ENCODE assay signal across 8 mouse cellular contexts in the genomic region with DNA sequence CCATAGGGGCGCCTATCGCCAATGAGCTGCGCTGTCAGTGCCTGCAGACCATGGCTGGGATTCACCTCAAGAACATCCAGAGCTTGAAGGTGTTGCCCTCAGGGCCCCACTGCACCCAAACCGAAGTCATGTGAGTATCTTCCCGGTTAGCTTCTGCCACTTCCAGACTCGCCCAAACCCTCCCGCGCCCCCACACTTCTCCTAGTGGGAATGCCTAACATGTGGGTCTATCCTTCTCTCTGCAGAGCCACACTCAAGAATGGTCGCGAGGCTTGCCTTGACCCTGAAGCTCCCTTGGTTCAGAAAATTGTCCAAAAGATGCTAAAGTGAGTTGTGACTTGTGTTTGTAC. TPM values are rescaled to one million over a fixed set of nuclear protein-coding genes. Genes with fewer than 3 reads are reported as not detected.
DNase-seq lines count a peak whose midpoint lies in the region; ATAC-seq and TF ChIP-seq lines count a peak whose summit lies in the region.

No protein-coding gene starts in this region.

- H3K27me3 ChIP-seq in lung, embryonic 16.5 days (ENCODE audit: control insufficient read depth, insufficient read depth, low read depth, low read length): no peaks in the 10 kb centered on the region; the same call in 1 of the 2 replicates
- no peaks in the 10 kb centered on the region; the same call in 1 of the 2 replicates for H3K27me3 ChIP-seq in limb, embryonic 14.5 days (ENCODE audit: control insufficient read depth, insufficient read depth, low read length)
- no peaks in the 10 kb centered on the region for H3K27me3 ChIP-seq in stomach, embryonic 15.5 days (replicated peaks)

- H3K9me3 ChIP-seq in lung, embryonic 16.5 days (ENCODE audit: control insufficient read depth, low read length): no peaks in the 10 kb centered on the region
- H3K9me3 ChIP-seq in limb, embryonic 14.5 days (ENCODE audit: control insufficient read depth, low read length): no peaks in the 10 kb centered on the region
- H3K9me3 ChIP-seq in stomach, embryonic 15.5 days: no peaks in the 10 kb centered on the region

- no peak for TF ChIP-seq POLR2A in limb, embryonic 14.5 days (IDR thresholded peaks at IDR 0.05; ENCODE audit: borderline replicate concordance, extremely low read depth, insufficient read depth, insufficient read length)

- 0 out of 2 replicates have a peak, but pooled peaks have one; percentile 12 for ATAC-seq in cerebellum, adult (ENCODE audit: insufficient number of reproducible peaks, low FRiP score, low TSS enrichment)
- ATAC-seq in lung, embryonic 16.5 days (ENCODE audit: low read depth): no peak
- peak; percentile 55; the same call in 1 of the 2 replicates for ATAC-seq in limb, embryonic 14.5 days (ENCODE audit: low FRiP score, low read depth)
- ATAC-seq in stomach, embryonic 15.5 days (ENCODE audit: insufficient read depth, low FRiP score, low read depth): no peak

- H3K27ac ChIP-seq in lung, embryonic 16.5 days (ENCODE audit: low read length): no peak overlapping the region
- H3K27ac ChIP-seq in limb, embryonic 14.5 days (replicated peaks; ENCODE audit: low read depth, low read length): no peak overlapping the region
- no peak overlapping the region for H3K27ac ChIP-seq in stomach, embryonic 15.5 days

- H3K4me1 ChIP-seq in lung, embryonic 16.5 days (replicated peaks; ENCODE audit: control insufficient read depth, insufficient read depth, low read length): no peaks in the 10 kb centered on the region; the same call in 1 of the 2 replicates
- H3K4me1 ChIP-seq in limb, embryonic 14.5 days (ENCODE audit: control insufficient read depth, insufficient read depth, low read length): peaks cover 6% of the 10 kb centered on the region
- peaks cover 11% of the 10 kb centered on the region; the same call in 1 of the 2 replicates for H3K4me1 ChIP-seq in stomach, embryonic 15.5 days

- H3K9ac ChIP-seq in lung, embryonic 16.5 days (ENCODE audit: low read length): peak overlapping the region; percentile 61
- peak overlapping the region; percentile 55 for H3K9ac ChIP-seq in limb, embryonic 14.5 days (ENCODE audit: low read depth, low read length, severe bottlenecking)
- H3K9ac ChIP-seq in stomach, embryonic 15.5 days: peak overlapping the region; percentile 44

- 21% methylated on average over 10 of the region's 10 CpGs for WGBS in lung, embryonic 16.5 days
- WGBS in limb, embryonic 14.5 days: 37% methylated on average over 10 of the region's 10 CpGs
- WGBS in stomach, embryonic 15.5 days: 26% methylated on average over 10 of the region's 10 CpGs

- H3K36me3 ChIP-seq in lung, embryonic 16.5 days (ENCODE audit: control insufficient read depth, insufficient read depth, low read length): no peaks in the 10 kb centered on the region
- H3K36me3 ChIP-seq in limb, embryonic 14.5 days (ENCODE audit: control insufficient read depth, insufficient read depth, low read length): no peaks in the 10 kb centered on the region
- H3K36me3 ChIP-seq in stomach, embryonic 15.5 days: no peaks in the 10 kb centered on the region

- DNase-seq in cerebellum, postnatal 14 days: no peak
- DNase-seq in lung, postnatal 25 days (ENCODE audit: low spot score): no peak
- no peak for DNase-seq in limb, embryonic 14.5 days (ENCODE audit: low spot score)
- DNase-seq in spleen, postnatal 10 days (ENCODE audit: low spot score in 2 of 2): no peak
- no peak for DNase-seq in layer of hippocampus, adult 11-12 months (ENCODE audit: low spot score)

- H3K4me3 ChIP-seq in lung, embryonic 16.5 days (ENCODE audit: low read length): peak overlapping the region; percentile 54
- peak overlapping the region; percentile 44 for H3K4me3 ChIP-seq in limb, embryonic 14.5 days (replicated peaks; ENCODE audit: low read length)
- peak overlapping the region; percentile 51 for H3K4me3 ChIP-seq in stomach, embryonic 15.5 days (replicated peaks)

- H3K4me2 ChIP-seq in lung, embryonic 16.5 days (ENCODE audit: low read depth, low read length): peak overlapping the region; percentile 72
- peak overlapping the region; percentile 78 for H3K4me2 ChIP-seq in limb, embryonic 14.5 days (replicated peaks; ENCODE audit: low read depth, low read length, severe bottlenecking)
- H3K4me2 ChIP-seq in stomach, embryonic 15.5 days: peak overlapping the region; percentile 89

RNA-seq across cellular contexts. Expression of gene Cxcl1, which starts 0.4 kb away (rescaled TPM):
- 0.41 and 1.0 TPM in 2 replicates for polyA plus RNA-seq in lung, embryonic 16.5 days (2015; fragmentation: Nextera tagmentation; extraction: Ambion mirVana)
- polyA plus RNA-seq in limb, embryonic 14.5 days (2012; rRNA removed): 2.3 and 2.9 TPM in 2 replicates
- polyA plus RNA-seq in limb, embryonic 14.5 days (2014; fragmentation: Nextera tagmentation; extraction: Ambion mirVana): 1.8 and 2.8 TPM in 2 replicates
- polyA plus RNA-seq in stomach, embryonic 15.5 days (2015; fragmentation: Nextera tagmentation; extraction: Ambion mirVana): 0.85 and 1.1 TPM in 2 replicates

RNA-seq across cellular contexts. Expression of gene Cxcl2, which starts 12.2 kb away (rescaled TPM):
- polyA plus RNA-seq in lung, embryonic 16.5 days (2015; fragmentation: Nextera tagmentation; extraction: Ambion mirVana): not detected in 2 replicates
- polyA plus RNA-seq in limb, embryonic 14.5 days (2012; rRNA removed): 0.31 and 0.65 TPM in 2 replicates
- polyA plus RNA-seq in limb, embryonic 14.5 days (2014; fragmentation: Nextera tagmentation; extraction: Ambion mirVana): not detected in 2 replicates
- polyA plus RNA-seq in stomach, embryonic 15.5 days (2015; fragmentation: Nextera tagmentation; extraction: Ambion mirVana): not detected in 2 replicates

RNA-seq across cellular contexts. Expression of gene Mthfd2l, which starts 39.5 kb away (rescaled TPM):
- 33.2 and 42.9 TPM in 2 replicates for polyA plus RNA-seq in lung, embryonic 16.5 days (2015; fragmentation: Nextera tagmentation; extraction: Ambion mirVana)
- 48.5 and 50.7 TPM in 2 replicates for polyA plus RNA-seq in limb, embryonic 14.5 days (2012; rRNA removed)
- polyA plus RNA-seq in limb, embryonic 14.5 days (2014; fragmentation: Nextera tagmentation; extraction: Ambion mirVana): 55.0 and 55.8 TPM in 2 replicates
- 43.0 and 44.6 TPM in 2 replicates for polyA plus RNA-seq in stomach, embryonic 15.5 days (2015; fragmentation: Nextera tagmentation; extraction: Ambion mirVana)

Comparison
In these comparisons a context has a peak if more than half of its experiments do, and no peak if none do; other contexts are left out.
1. ATAC-seq: peak in cerebellum, adult (single experiment) and limb, embryonic 14.5 days (single experiment); none in lung, embryonic 16.5 days (single experiment) and stomach, embryonic 15.5 days (single experiment).
2. Peak in every context shown above with its lines, with median percentiles within 50 percentile points of each other: H3K4me2 ChIP-seq, H3K4me3 ChIP-seq and H3K9ac ChIP-seq.